Mouse (Mus musculus): ENCODE measurements at regions not wholly inside any gene's neighbourhood (a gene's known extent, or its start where the extent isn't known, plus 50 kb on each side); places are given as distances from the start of the nearest gene placed in this dataset.

- TF ChIP-seq CTCF (IDR thresholded peaks at IDR 0.05; ENCODE audit: low read depth): no peak
- 88% methylated on average over 10 of the region's 10 CpGs for WGBS
- no peak overlapping the region for H3K4me3 ChIP-seq (replicated peaks; ENCODE audit: low read depth, low read length)
- no peak overlapping the region for H3K4me2 ChIP-seq (ENCODE audit: low read length)
- no peak overlapping the region for H3K27ac ChIP-seq
- H3K36me3 ChIP-seq (ENCODE audit: insufficient read depth, low read length): no peaks in the 10 kb centered on the region
- H3K9ac ChIP-seq (ENCODE audit: low read depth, low read length): no peak overlapping the region
- 0 out of 2 replicates have a peak, but pooled peaks cover 5% of the 10 kb centered on the region for H3K4me1 ChIP-seq (replicated peaks; ENCODE audit: insufficient read depth, low read length)
- ATAC-seq (replicated peaks; ENCODE audit: low FRiP score, low read depth) (no peak), DNase-seq (ENCODE audit: low spot score) (no peak)
- no peaks in the 10 kb centered on the region for H3K27me3 ChIP-seq (ENCODE audit: insufficient read depth, low read length)
- H3K9me3 ChIP-seq (replicated peaks; ENCODE audit: low read length): no peaks in the 10 kb centered on the region
Observed at GRCm38 (mm10) chr6:117611281-117611680, 229.7 kb upstream of the Zfp637 start.

- H3K9ac ChIP-seq (ENCODE audit: low read depth, low read length): no peak overlapping the region
- no peak for DNase-seq (ENCODE audit: low spot score)
- 0 out of 2 replicates have a peak, but pooled peaks cover 5% of the 10 kb centered on the region for H3K4me1 ChIP-seq (replicated peaks; ENCODE audit: insufficient read depth, low read length)
- H3K9me3 ChIP-seq (replicated peaks; ENCODE audit: low read length): no peaks in the 10 kb centered on the region
- H3K4me3 ChIP-seq (replicated peaks; ENCODE audit: low read depth, low read length): no peak overlapping the region
- no peak for TF ChIP-seq CTCF (IDR thresholded peaks at IDR 0.05; ENCODE audit: low read depth)
- 0 out of 2 replicates have a peak overlapping the region, but pooled peaks have one; percentile 42 for H3K27ac ChIP-seq
- H3K36me3 ChIP-seq (ENCODE audit: insufficient read depth, low read length): no peaks in the 10 kb centered on the region
- H3K4me2 ChIP-seq (ENCODE audit: low read length): no peak overlapping the region
- H3K27me3 ChIP-seq (ENCODE audit: insufficient read depth, low read length): no peaks in the 10 kb centered on the region
- no peak for ATAC-seq (replicated peaks; ENCODE audit: low FRiP score, low read depth)
- 81% methylated on average over 8 of the region's 8 CpGs for WGBS
Observed at GRCm38 (mm10) chr6:117611965-117612364, 229.0 kb upstream of the Zfp637 start.

- TF ChIP-seq CTCF (IDR thresholded peaks at IDR 0.05; ENCODE audit: low read depth): no peak
- Histone ChIP-seq H3K4me3 (replicated peaks; ENCODE audit: low read depth, low read length) (no peak overlapping the region), H3K9ac (ENCODE audit: low read depth, low read length) (no peak overlapping the region)
Observed at GRCm38 (mm10) chr6:117612421-117612820, 228.6 kb upstream of the Zfp637 start.

GRCm38 (mm10) chr6:117613656-117614350 lies 227.2 kb upstream of the Zfp637 start:
- H3K27me3 ChIP-seq (ENCODE audit: insufficient read depth, low read length): no peaks in the 10 kb centered on the region
- no peaks in the 10 kb centered on the region for H3K36me3 ChIP-seq (ENCODE audit: insufficient read depth, low read length)
- no peak for ATAC-seq (replicated peaks; ENCODE audit: low FRiP score, low read depth)
- H3K4me1 ChIP-seq (replicated peaks; ENCODE audit: insufficient read depth, low read length): 0 out of 2 replicates have a peak, but pooled peaks cover 5% of the 10 kb centered on the region
- H3K27ac ChIP-seq: peak overlapping the region; percentile 19; the same call in 1 of the 2 replicates
- no peak overlapping the region for H3K4me2 ChIP-seq (ENCODE audit: low read length)
- no peak overlapping the region for H3K4me3 ChIP-seq (replicated peaks; ENCODE audit: low read depth, low read length)
- 56% methylated on average over 11 of the region's 11 CpGs for WGBS
- no peaks in the 10 kb centered on the region for H3K9me3 ChIP-seq (replicated peaks; ENCODE audit: low read length)
- peak; percentile 77 for DNase-seq (ENCODE audit: low spot score)
- no peak for TF ChIP-seq CTCF (IDR thresholded peaks at IDR 0.05; ENCODE audit: low read depth)
- no peak overlapping the region for H3K9ac ChIP-seq (ENCODE audit: low read depth, low read length)

More at GRCm38 (mm10) chr6:117612421-117612820, 228.6 kb upstream of the Zfp637 start:
- Histone ChIP-seq H3K4me2 (ENCODE audit: low read length) (no peak overlapping the region), H3K4me1 (replicated peaks; ENCODE audit: insufficient read depth, low read length) (0 out of 2 replicates have a peak, but pooled peaks cover 5% of the 10 kb centered on the region), H3K27ac (0 out of 2 replicates have a peak overlapping the region, but pooled peaks have one; percentile 42), H3K9me3 (replicated peaks; ENCODE audit: low read length) (no peaks in the 10 kb centered on the region), H3K36me3 (ENCODE audit: insufficient read depth, low read length) (no peaks in the 10 kb centered on the region), H3K27me3 (ENCODE audit: insufficient read depth, low read length) (no peaks in the 10 kb centered on the region)
- ATAC-seq (replicated peaks; ENCODE audit: low FRiP score, low read depth) (peak; percentile 79), DNase-seq (ENCODE audit: low spot score) (peak; percentile 31)
- WGBS: 50% methylated on average over 8 of the region's 8 CpGs

- H3K36me3 ChIP-seq (ENCODE audit: insufficient read depth, low read length): no peaks in the 10 kb centered on the region
- 75% methylated on average over 6 of the region's 6 CpGs for WGBS
- no peak for TF ChIP-seq CTCF (IDR thresholded peaks at IDR 0.05; ENCODE audit: low read depth)
- 0 out of 2 replicates have a peak, but pooled peaks cover 5% of the 10 kb centered on the region for H3K4me1 ChIP-seq (replicated peaks; ENCODE audit: insufficient read depth, low read length)
- H3K9ac ChIP-seq (ENCODE audit: low read depth, low read length): no peak overlapping the region
- no peak overlapping the region for H3K4me2 ChIP-seq (ENCODE audit: low read length)
- ATAC-seq (replicated peaks; ENCODE audit: low FRiP score, low read depth) (no peak), DNase-seq (ENCODE audit: low spot score) (no peak)
- H3K9me3 ChIP-seq (replicated peaks; ENCODE audit: low read length): no peaks in the 10 kb centered on the region
- H3K27me3 ChIP-seq (ENCODE audit: insufficient read depth, low read length): no peaks in the 10 kb centered on the region
- H3K27ac ChIP-seq: peak overlapping the region; percentile 19; the same call in 1 of the 2 replicates
- H3K4me3 ChIP-seq (replicated peaks; ENCODE audit: low read depth, low read length): no peak overlapping the region
Observed at GRCm38 (mm10) chr6:117614386-117614785, 226.6 kb upstream of the Zfp637 start.

GRCm38 (mm10) chr6:117617168-117617567 lies 223.8 kb upstream of the Zfp637 start:
- Histone ChIP-seq H3K9me3 (replicated peaks; ENCODE audit: low read length) (no peaks in the 10 kb centered on the region), H3K4me3 (replicated peaks; ENCODE audit: low read depth, low read length) (no peak overlapping the region), H3K4me1 (replicated peaks; ENCODE audit: insufficient read depth, low read length) (0 out of 2 replicates have a peak, but pooled peaks cover 5% of the 10 kb centered on the region), H3K4me2 (ENCODE audit: low read length) (no peak overlapping the region), H3K27me3 (ENCODE audit: insufficient read depth, low read length) (no peaks in the 10 kb centered on the region), H3K27ac (no peak overlapping the region), H3K9ac (ENCODE audit: low read depth, low read length) (no peak overlapping the region), H3K36me3 (ENCODE audit: insufficient read depth, low read length) (no peaks in the 10 kb centered on the region)
- ATAC-seq (replicated peaks; ENCODE audit: low FRiP score, low read depth): no peak
- 68% methylated on average over 6 of the region's 6 CpGs for WGBS
- no peak for TF ChIP-seq CTCF (IDR thresholded peaks at IDR 0.05; ENCODE audit: low read depth)
- no peak for DNase-seq (ENCODE audit: low spot score)
